Mouse (Mus musculus) frontal cortex, adult 2 months (tissue): Measurements from ENCODE around the gene Sult5a1. TPM values are rescaled to one million over a fixed set of nuclear protein-coding genes. Genes with fewer than 3 reads are reported as not detected.
"Not testable (repeated sequence)": the region's sequence is repeated elsewhere in the genome, so short reads cannot be mapped to it uniquely, and the experiment has no call there.

Source experiments
- DNase-seq, 2 experiments: peaks; one replicate each; pipeline ENCODE4 v3.0.0; 2022; ENCODE audit warnings: low spot score in 1 of 2; ENCODE audit errors: extremely low spot score in 1 of 2
- polyA plus RNA-seq: library from polyadenylated mRNA; depleted of rRNA; stranded (reverse); fragments of >200 nt; gene quantifications from 2 replicates; pipeline ENCODE4 v1.2.3, GENCODE M21; 2012; rRNA removed

Sult5a1 gene
- 0.80 and 0.98 TPM in 2 replicates for polyA plus RNA-seq

DNA sequence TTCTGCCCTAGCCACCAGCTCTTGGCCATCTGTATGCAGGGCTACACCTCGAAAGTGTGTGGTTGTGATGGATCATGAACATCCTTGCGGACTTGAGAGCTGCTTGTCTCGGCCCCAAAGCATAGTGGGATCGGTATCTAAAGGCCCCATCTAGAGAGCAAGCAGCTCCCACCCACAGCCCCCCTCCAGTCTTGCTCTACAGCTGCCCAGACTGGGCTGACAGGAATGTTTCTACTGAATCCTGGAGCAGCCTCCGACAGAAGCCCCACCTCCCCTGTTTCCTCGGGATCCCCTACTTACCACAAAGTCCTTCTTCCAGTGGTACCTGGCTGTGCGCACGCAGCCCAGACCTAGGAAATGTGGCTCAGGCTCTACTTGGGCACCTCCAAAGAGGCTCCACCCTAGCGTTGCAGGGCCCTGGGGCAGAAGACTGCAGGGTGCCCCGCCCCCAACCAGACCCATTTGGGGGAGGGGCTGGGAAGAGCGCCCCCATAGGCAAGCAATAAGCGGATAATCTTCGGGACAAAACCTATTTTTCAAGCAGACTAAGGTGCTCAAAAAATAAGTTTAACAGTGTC lies at the start of gene Sult5a1:
Gene Sult5a1 (minus strand): TSS at position 428 of the 578 bp plus-strand sequence.
- no peak for DNase-seq

DNA sequence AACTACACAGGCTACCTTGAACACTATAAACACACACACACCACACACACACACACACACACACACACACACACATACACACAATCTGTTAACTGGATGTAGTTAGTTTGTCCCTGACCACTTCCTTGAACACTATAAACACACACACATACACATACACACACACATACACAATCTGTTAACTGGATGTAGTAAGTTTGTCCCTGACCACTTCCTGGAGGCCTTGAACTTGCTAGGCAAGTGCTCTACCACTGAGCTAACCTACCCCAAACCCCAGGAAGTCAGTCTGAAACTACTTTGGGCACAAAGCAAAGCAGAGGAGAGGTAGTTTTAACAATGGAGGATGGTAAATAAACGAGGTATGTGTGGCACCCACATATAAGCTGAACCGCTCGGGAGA lies 45.5 kb upstream of the Sult5a1 start:
- DNase-seq = no peak

DNA sequence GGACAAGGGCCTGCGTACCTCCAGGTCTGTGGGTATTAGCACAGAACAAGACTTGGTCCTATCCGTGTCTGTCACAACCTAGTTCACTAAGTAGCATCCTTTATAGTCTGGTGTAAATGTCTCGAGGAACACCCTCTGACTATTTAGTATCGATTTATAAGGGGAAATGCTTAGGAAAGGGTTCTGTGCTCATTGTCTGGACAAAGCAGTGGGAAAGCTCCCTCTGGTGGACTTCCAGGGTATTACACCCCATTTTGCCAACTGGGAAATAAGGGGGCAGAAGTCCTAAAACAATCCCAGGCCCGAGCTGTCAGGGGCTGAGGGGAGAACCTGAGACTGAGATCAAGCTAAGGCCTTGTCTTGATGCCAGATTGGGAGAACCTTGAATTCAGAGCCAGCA lies 44.2 kb upstream of the Sult5a1 start:
- peak in 1 of 2 experiments; percentile 87 for DNase-seq

DNA sequence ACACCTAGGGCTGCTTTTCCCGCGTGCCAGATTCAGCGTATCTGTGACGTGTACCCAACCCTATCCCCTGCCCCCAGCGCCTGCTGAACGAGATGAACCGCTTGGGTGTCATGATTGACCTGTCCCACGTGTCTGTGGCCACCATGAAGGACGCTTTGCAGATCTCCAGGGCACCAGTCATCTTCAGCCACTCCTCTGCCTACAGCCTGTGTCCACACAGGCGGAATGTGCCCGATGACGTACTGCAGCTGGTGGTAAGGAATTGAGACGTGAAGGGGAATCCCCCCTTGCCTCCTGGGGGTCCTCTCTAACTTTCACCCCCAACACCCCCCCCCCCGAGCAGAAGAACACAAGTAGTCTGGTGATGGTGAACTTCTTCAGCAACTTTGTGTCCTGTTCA lies 41.7 kb upstream of the Sult5a1 start:
- no peak for DNase-seq

DNA sequence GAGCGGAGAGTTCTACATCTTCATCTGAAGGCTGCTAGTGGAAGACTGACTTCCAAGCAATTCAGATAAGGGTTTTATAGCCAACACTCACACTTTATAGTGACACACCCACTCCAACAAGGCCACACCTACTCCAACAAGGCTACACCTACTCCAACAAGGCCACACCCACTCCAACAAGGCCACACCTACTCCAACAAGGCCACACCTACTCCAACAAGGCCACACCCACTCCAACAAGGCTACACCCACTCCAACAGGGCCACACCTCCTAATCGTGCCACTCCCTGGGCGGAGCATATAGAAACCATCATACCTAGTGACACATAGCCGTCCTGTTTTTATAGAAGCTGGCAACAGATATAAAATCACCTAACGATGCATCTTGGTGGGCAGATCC lies 38.9 kb upstream of the Sult5a1 start:
- DNase-seq = not testable (repeated sequence)

DNA sequence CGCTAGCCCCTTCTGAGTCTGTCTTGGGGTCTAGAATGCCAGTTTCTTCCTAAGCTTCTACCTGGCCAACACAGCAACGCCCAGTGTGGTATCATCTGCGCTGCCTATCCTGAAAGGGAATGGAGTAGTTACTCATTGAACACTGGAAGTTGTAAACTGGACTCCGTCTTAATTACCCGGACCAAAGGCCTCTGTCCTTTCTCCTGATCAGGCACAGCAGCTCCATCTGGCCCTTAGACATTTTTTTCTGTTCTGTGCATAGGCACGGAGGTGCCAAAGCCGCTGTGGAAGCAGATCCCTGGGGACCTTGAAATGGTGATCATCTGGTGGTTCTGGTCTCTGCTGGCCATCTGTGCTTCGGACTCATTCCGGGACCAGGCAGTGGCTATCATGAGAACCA lies 35.7 kb upstream of the Sult5a1 start:
- DNase-seq = no peak

DNA sequence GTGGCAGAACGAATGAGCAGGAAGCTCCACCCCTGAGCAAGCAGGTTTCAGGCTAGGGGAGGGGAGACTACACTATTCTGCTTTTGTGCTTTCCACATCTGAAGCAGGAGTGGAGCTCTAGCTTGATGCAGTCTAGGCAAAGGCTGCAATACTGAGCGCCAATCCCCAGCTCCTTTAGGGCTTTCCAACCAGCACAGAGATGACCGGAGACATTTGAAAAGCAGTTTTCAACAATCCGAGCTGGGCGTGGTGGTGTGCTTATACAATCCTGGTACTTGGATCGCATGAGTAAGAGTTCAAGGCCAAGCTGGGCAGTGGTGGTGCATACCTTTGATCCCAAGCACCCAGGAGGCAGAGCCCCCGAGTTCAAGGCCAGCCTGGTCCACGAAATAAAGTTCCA lies 33.8 kb upstream of the Sult5a1 start:
- no peak for DNase-seq

DNA sequence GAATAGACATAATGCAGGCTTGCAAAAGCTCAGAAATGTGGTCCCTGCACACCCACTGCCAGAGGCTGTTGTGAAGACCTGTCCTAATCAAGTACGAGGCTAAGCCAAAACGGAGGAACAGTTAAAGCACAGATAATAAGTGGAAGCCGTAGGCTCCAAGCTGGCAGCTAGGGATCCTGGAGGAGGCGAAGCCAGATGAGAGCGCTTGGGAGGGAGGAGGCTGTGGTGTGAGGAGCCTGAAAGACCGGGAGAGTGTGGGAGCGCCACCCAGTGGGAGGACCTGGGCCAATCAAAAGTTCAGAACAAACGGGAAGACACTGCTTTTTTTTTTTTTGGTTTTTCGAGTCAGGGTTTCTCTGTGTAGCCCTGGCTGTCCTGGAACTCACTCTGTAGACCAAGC lies 32.6 kb upstream of the Sult5a1 start:
- DNase-seq = peak; percentile 46 to 89

DNA sequence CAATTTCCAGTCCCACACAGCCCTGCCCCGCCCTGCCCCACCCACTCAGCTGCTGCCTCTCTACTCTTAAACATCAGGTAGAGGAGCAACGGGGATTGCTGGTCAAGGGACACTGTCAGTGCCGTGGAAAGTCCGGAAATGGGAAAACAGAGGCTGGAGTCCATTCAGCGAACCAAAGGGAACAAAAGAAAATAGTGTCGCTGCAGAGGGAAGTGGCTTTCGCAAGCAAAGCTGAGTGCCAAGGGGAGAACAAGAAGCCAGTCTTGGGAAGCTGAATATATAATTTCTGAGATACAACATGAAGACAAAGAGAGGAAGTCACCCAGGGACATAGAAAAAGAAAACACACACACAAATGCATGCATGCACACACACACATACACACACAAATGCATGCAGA lies 30.7 kb upstream of the Sult5a1 start:
- DNase-seq = no peak

DNA sequence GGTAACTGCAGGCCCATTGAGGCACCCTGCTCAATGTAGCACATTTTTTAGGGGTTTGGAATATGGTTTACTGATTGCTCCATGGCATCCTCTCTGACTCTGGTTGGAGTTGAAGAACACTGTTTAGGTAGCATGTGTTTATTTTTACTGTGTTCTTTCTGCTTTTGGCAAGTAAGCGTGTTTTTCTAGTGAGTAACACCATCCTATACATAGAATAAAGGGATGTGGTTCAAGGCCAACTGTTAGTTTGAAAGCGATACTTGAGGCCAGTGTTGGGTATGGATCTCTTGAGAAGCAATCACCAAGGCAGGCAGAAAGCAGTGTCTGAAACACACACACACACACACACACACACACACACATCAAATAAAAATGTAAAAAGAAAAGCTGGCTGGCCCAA lies 29.9 kb upstream of the Sult5a1 start:
- DNase-seq = no peak

DNA sequence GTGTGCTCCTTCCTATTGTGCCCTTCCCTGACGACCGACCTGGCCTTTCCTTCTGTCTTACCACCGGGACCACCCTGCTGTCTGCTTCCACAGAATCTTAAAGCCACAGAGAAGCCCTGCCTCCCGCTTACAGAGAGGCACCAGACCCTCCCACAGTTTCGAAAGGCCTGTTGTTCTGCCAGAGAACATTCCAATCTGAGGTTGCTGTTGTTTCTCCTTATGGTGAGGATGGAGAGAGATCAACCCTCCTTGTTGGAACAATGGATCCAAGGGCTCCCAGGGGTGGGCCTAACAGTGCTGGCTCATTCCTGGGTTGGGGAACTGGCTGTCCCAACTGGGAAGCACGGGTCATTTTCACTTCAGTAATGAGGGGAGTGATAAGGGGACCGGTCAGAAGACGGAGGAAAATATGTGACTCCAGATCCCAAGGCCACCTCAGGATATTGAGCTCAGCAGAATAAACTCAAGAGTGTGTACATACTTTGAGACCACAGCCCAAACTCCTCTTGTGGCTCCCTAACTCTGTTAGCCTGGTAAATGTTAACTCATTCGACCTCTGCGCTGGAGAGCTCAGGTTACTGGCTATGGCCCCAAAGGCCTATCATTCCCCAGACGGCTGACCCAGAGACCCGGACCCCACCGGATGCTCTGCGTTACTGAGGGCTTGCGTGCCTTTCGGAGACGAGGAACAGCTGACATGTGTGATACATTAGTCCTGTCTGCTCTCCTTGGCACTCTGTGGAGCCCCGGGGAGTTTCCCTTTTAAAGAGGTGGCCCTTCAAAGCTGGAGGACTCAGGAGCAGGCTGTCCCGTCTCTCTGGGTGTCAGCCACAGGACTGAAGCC lies 27.7 kb upstream of the Sult5a1 start, which contains the start of gene Dpep1:
Gene Dpep1 (plus strand): TSS at position 677 of the 844 bp plus-strand sequence.
- DNase-seq = no peak

DNA sequence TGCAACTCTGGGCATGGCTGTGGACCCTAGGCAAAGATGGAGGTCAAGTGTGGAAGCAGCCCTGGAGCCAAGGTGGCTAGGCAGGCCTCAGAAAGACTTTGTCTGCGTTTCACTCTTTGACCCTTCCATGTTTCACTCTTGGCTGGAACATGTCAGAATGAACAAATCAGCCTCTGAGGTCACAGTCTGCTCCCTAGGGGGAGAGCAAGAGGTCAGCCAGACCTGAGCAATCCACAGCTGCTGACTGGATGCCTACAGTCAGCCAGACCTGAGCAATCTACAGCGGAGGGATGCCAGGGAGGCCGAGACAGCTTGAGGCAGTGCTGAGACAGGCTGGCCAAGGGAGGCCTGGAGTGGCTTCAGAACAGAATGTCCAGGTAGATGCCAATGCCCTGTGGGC lies 23.3 kb upstream of the Sult5a1 start:
- no peak for DNase-seq

DNA sequence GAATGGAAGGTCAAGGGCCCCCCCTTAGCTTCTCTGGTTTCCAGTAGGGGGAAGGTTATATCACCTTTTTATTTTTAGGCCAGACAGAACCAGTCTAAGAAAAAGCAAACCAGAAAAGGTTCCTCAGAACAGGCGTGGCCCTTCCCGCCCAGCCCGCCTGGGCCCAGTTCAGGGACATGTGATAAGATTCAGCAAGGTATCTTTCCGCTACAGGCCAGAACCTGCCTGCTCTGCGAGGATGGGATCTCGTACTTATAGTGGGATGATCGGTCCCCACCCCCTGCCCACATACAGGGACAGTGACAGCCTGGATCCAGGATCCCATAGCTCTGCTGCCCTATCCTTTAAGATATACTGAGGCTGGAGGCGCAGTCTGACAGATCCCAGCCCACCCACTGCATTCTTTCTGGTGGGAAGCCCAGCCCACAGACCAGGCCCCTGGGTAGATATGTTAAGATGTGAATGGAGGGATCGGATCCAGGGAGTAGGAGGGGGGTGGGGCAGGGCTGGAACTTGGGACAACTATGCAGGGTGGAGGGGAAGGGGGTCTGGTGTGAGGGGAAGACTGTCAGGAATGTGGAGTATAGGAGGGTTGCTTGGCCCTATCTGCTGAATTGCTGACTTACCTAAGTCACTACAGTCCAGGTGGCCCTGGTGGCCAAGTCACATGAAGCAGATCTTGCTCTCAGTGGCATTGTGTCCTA lies 1.9 kb downstream of the Sult5a1 start:
- DNase-seq = no peak

DNA sequence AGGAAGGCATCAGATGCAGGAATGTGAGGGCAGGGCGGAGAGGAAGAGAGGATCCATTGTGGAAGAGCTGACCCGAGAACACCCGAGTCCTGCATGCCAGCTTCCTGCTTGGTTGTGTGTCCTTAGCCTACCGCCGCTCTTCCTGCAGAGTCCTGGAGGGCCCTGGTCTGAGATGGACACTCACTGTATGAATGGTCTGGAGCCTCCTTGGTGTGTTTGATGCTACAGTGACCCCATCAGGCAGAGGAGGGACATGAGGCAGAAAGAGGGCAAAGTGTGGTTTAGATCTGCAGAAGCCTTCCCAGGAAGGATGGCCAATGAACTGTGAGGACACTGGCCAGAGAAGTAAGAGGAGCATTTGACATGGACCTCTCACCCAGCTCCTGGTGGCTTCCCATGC lies 2.9 kb downstream of the Sult5a1 start:
- DNase-seq = no peak

DNA sequence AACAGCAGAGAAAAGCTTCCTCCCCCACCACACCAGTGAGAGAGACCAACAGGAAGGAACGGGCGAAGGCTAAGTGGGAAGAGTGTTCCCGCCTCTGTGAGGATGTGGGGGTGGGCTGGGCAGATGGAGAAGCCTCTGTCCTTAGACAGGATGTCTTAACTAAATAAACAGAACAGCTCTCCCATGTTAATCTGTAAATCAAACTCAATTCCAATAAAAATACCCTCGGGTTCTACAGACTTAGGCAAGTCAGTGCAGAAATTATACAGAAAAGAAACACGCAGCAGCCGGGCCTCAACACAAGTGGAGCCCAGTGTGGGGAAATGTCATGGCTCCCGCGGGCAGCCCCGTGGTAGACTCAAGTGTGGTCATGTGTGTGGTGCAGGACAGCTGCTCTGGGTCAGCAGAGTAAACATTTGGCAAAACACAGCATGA lies 7.4 kb downstream of the Sult5a1 start:
- DNase-seq = peak in 1 of 2 experiments; percentile 53

DNA sequence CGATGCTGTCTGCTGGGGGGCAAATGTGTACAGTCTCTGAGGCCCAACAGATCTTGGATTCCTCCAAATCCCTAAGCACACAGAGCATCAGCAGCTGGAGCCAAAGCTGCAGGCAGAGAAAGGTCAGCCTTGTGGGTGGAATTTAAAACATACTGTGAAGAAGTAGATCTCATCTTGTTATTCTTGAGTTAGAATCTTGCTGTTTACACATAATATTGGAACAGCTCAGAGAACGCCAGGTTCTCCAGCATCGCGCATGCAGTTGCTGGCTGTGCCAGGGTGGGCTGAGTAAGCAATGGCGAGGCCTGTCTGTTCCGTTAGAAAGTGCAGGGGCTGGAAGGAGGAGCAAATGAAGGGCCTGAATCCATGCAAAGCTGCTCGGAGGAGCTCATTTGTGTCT lies 11.7 kb downstream of the Sult5a1 start:
- DNase-seq = no peak

DNA sequence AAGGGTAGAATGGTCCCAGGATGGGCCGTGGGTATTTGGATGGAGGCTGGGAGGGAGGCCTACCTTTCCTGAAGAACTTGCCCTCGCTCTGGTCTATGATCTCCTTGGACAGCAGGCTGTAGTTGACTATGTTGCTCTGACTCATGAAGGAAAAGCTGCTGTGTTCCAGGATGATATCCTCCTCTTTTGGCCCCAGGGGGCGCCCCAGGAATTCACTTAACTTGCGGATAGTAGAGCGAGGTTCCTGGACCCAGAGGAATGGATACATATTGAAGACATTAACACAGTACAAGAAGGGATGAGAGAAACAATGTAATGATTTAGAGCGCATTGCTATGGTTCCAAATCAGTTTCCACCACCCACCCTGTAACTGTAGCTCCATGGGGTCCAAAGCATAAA lies 12.8 kb downstream of the Sult5a1 start:
- DNase-seq = no peak

DNA sequence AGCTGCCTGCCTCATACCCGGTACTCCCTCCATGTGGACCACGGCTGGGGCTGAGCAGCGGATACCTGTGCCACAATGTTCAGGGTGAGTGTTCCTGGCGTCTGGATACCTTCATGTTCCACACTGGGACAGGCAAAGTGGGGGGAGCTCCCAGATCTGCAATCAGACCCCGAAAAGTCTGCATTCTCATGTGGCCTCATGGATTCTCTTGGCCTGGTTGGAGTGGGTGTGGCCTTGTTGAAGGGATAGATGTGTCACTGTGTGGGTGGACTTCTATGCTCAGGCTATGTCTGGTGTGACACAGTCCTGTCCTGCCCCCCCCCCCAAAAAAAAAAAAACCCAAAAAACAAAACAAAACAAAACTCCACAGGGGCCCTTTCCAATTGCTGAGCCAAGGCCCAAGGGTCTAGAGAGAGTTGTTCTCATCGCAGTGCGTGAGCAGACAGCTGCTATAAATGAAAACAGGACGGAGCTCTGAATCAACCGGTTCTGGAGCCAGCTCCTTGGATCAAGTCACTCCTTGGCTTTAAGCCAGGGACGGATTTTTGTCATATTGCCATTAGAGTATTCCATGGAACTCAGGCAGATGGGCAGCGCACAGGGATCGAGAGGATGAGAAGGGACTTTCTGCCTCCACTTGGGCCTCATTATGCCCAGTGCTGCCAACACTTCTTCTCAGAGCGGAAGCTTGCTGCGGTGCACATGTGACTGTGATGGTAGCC lies 16.2 kb downstream of the Sult5a1 start:
- DNase-seq = peak; percentile 48 to 89

DNA sequence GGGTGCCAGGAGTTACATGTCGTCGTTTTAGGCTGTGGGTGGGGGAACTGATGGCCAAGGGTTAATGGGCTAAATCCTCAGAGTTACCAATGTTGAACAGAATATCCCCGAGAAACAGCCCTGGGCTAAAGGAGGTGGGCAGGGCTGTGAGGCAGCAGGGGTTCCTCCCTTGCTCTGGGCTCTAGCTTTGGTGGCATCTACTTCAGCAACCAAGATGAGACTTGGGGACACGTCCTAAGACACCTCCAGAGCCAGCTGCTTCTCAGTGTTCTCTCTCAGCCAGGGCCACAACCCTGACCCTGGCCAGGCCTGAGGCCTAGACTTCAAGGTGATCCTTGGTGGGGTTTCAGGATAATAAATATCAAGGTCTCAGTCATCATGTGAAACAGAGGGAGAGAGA lies 19.4 kb downstream of the Sult5a1 start:
- no peak for DNase-seq

DNA sequence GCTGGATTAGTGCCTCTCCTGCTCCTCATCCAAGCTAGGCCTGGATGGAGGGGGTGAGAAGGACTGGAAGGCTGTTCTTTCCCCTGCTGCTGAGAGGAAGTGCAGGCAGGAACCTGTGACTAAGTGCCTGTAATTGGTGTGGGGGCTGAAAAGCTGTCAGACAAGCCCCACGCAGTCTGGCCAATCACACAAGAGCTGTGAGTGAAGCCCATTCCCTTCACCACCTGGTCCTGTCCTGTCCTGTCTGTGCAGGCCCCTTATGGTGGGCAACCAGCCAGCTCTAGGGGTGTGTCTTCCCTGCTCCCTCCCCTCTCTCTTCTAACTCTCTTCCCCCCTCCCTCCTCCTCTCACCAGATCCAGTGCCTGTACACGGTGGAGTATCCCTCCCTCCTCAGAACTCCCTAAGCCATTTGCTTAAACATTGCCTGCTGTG lies 20.5 kb downstream of the Sult5a1 start:
- peak; percentile 45 to 74 for DNase-seq

DNA sequence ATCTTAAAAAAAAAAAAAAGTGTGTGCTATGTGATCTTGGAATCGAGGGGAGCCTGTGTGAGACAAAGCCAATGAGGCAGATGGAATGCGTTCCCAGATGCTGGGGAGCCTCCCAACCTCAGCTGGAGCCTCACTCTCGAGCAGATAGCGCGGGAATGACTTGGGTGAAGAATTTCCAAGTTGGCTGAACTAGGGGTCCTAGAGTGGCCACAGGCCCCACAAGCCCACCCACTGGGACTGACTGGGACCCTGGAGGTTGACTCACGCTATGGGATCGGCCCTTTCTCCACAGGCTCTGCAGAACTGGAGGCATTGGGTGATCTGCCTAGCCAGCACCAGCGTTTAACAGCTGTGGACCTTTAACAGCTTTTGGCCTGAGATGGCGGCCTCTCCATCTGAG lies 21.8 kb downstream of the Sult5a1 start:
- no peak for DNase-seq
